Mouse (Mus musculus) gastrocnemius, adult 2 months (tissue): ENCODE results near the gene Cactin. TPM values are rescaled to one million over a fixed set of nuclear protein-coding genes. Genes with fewer than 3 reads are reported as not detected.
A peak's percentile ranks its signal among the peaks of the same experiment; 100 is the strongest.

Experiments
- DNase-seq: peaks from one replicate; pipeline ENCODE4 v3.0.0; 2022
- H3K27ac ChIP-seq: fragments of 200-600 bp; 2 replicates; pipeline ENCODE4 v1.8.1; 2022; ENCODE audit warnings: mild to moderate bottlenecking
- H3K4me3 ChIP-seq: fragments of 200-600 bp; 2 replicates; pipeline ENCODE4 v1.8.1; 2022; ENCODE audit warnings: mild to moderate bottlenecking, moderate library complexity
- CTCF ChIP-seq: fragments of 200-600 bp; IDR thresholded peaks from 2 replicates; pipeline ENCODE4 v1.8.1; 2022; ENCODE audit warnings: antibody characterized with exemption, mild to moderate bottlenecking, moderate library complexity
- intact Hi-C: fragments of 180-260 bp; cut with DNase I; formaldehyde crosslinking; loops from one replicate; pipeline ENCODE4 v1.15.1; 2025
- total RNA-seq, 2 experiments: library from RNA; stranded (reverse); gene quantifications; 2 replicates each; pipeline ENCODE4 v1.2.3; 2021

Cactin gene
- total RNA-seq, 2 experiments from 2014 or later: 8.5 to 11.5 TPM

- TF ChIP-seq CTCF: no peak
- Histone ChIP-seq H3K27ac (no peak overlapping the region), H3K4me3 (no peak overlapping the region)
- DNase-seq: no peak
- intact Hi-C loops: loop anchor here (2.0 kb wide), 1 partner anchor 52 kb away; no protein-coding TSS in a partner anchor
Observed at GRCm38 (mm10) chr10:81340551-81341332, 19.8 kb downstream of the Cactin start.

- TF ChIP-seq CTCF: peak; percentile 90
- Histone ChIP-seq H3K4me3 (peak overlapping the region; percentile 22), H3K27ac (no peak overlapping the region)
- intact Hi-C loops: loop anchor here (2.0 kb wide), 1 partner anchor 53 kb away; no protein-coding TSS in a partner anchor
- DNase-seq: peak; percentile 79
Observed at GRCm38 (mm10) chr10:81341333-81341949, 20.5 kb downstream of the Cactin start.

DNA sequence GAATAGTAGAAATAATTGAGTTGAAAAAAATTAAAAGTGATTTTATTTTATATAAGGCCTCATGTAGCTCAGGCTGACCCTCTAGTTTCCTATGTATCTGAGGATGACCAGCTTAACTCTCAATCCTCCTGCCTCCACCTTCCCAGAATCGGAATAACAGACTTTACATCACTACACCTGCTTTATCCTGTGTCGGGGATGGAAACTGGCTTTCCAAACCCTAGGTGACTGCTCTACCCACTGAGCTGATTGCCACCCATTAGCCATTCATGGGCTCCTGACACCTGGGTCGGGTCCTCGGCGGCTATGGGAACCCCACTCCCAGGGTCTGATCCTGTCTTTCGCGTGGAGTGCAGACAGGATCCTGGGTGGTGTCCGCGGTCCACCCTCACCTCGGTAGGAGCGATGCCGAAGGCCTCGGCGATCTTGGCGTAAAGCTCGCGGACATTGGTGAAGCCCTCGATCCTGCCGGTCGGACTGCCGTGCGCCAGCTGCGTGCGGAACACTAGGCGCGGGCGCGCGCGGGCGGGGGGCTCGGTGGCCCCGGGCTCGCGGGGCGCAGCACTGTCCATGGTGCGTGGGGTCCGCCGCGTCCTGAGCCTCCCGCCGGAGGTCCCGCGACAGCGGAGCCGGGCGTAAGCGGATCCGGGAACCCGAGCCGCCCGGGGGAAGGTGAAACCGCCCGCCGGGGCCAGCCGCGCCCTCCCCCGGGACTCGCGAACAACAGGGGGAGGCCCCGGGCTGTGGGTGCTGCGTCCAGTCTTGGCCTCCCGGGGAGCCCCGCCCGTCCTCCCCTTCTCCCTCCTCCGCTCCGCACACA lies 22.0 kb downstream of the Cactin start, which contains the start of gene Gipc3:
Gipc3 (minus strand) TSS at position 581 of the 820 bp plus-strand sequence.
- DNase-seq: no peak

DNA sequence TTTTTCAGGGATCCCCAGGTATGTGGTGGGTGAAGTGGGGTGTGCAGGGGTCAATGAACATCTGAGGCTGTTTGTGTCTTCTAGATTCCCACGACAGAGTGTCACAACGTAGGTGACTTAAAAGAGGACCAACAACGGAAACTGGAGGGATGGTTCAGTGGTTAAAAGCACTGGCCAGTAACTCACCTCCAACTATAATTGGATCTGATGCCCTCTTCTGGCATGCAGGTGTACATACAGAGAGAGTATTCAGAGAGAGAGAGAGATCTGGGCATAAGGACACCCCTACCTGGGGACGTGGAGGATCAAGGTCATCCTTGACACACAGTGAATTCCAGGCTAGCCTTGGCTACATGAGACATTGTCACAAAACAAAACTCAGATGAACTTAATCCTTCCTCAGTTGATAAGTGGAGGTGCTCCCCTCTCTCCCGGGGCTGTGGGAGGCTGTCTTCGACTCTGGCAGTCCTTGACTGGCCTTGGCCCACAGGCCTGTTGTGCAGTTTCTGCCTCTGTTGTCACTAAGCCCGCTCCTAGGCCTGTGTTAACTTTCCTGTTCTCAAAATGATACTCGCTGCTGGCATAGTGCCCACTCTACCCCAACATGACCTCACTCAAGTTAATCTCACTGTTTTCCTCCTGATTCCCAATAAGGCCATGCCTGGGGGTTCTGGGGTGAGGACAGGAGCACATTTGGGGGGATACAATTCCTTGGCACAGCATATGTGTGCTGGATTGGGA lies 23.7 kb downstream of the Cactin start:
- Histone ChIP-seq H3K27ac (no peak overlapping the region), H3K4me3 (no peak overlapping the region)
- intact Hi-C loops: no loop called here
- peak; percentile 39 for TF ChIP-seq CTCF
- no peak for DNase-seq

More for the DNA sequence above, 22.0 kb downstream of the Cactin start, which contains the start of gene Gipc3:
- peak within 1 kb of the TSS; percentile 69 for H3K27ac ChIP-seq
- TF ChIP-seq CTCF: no peak
- H3K4me3 ChIP-seq: peak within 1 kb of the TSS; percentile 78
- intact Hi-C loops: loop anchor here (2.0 kb wide), 1 partner anchor 18 kb away; no protein-coding TSS in a partner anchor

GRCm38 (mm10) chr10:81345162-81345534 lies 24.2 kb downstream of the Cactin start:
- DNase-seq: no peak
- TF ChIP-seq CTCF: no peak
- no peak overlapping the region for H3K27ac ChIP-seq
- no peak overlapping the region for H3K4me3 ChIP-seq
- intact Hi-C loops: no loop called here

GRCm38 (mm10) chr10:81346453-81347067 lies 25.7 kb downstream of the Cactin start:
- no peak for TF ChIP-seq CTCF
- Histone ChIP-seq H3K27ac (0 out of 2 replicates have a peak overlapping the region, but pooled peaks have one; percentile 12), H3K4me3 (peak overlapping the region; percentile 18)
- no peak for DNase-seq
- intact Hi-C loops: no loop called here

DNA sequence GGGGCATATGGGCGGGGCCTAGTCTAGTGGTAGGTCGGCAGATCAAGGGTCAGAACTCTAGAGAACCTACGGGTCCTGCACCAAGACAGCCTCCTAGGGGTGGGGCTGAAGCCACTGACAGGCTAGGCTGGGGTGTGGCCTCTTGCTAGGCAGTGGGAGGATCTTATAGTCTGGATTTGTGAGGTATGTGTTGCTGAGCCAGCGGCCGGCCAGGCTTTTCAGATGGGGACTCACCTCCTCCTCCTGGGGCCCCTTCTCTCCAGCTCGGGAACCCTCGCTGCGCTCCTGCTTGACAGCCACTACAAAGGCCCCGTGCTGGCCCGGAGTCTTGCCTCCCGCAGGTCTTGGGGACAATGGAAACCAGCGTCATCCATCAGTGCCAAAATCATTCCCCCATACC lies 28.2 kb downstream of the Cactin start:
- Histone ChIP-seq H3K27ac (peak overlapping the region; percentile 96), H3K4me3 (peak overlapping the region; percentile 99)
- no peak for TF ChIP-seq CTCF
- intact Hi-C loops: loop anchor here (2.0 kb wide), 1 partner anchor 26 kb away; no protein-coding TSS in a partner anchor
- DNase-seq: no peak

DNA sequence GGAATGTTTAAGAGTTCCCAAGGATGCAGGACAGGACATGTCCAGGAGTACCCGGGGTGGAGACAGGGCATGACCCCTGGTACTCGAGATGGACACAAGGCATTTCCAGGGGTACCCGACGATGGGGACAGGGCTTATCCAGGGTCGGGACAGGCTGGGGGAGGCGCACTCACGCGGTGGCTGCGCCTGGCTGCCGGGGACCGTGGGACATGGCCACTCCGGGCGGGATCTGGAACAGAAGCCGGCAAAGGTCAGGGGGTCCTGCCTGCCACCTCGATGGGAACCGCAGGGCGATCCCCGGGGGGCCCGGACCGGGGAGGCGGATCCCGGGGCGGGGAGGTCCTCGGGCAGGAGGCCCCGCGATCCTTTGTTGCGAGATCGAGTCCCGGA lies 29.1 kb downstream of the Cactin start:
- no peak for TF ChIP-seq CTCF
- Histone ChIP-seq H3K27ac (peak overlapping the region; percentile 96), H3K4me3 (peak overlapping the region; percentile 99)
- intact Hi-C loops: loop anchor here (2.0 to 5.0 kb wide), 2 partner anchors 27 to 58 kb away; partner anchors contain the start of genes Pip5k1c and Tjp3
- DNase-seq: no peak

- Histone ChIP-seq H3K27ac (peak within 1 kb of the TSS; percentile 96), H3K4me3 (peak within 1 kb of the TSS; percentile 99)
- DNase-seq: peak; percentile 100
- peak; percentile 91 for TF ChIP-seq CTCF
- intact Hi-C loops: loop anchor here (5.0 kb wide), 1 partner anchor 58 kb away; the partner anchor contains the start of genes Pip5k1c and Tjp3
Observed at GRCm38 (mm10) chr10:81350351-81351063, 29.6 kb downstream of the Cactin start, which contains the start of gene Hmg20b. Gene Hmg20b (minus strand): TSS chr10:81350480.

GRCm38 (mm10) chr10:81351678-81352291 lies 30.9 kb downstream of the Cactin start:
- peak overlapping the region; percentile 93; the same call in 1 of the 2 replicates for H3K27ac ChIP-seq
- H3K4me3 ChIP-seq: no peak overlapping the region
- DNase-seq: no peak
- intact Hi-C loops: loop anchor here (5.0 kb wide), 1 partner anchor 59 kb away; the partner anchor contains the start of genes Pip5k1c and Tjp3
- no peak for TF ChIP-seq CTCF
